ENCODE assay signal across 10 mouse cellular contexts in the genomic region with DNA sequence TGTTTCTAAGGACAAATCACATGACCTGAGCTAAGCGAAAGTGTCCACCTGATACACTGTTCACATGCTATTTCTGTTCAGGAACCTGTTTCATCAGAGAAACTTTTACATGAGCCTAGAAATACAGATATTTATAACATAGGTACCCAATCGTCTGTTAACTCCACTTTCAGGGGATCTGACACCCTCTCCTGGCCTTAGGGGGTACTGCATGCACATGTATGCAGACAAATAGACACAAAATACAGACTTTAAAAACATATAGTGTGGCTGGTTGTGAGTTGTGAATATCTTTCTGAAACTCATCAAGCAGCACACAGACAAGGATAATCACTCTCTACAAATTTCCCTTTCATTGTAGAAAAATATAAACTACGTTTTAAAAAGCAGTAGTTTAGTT.
DNase-seq lines count a peak whose midpoint lies in the region; ATAC-seq and TF ChIP-seq lines count a peak whose summit lies in the region.
"Had no signal": no experiment of that assay in that cellular context is flagged by ENCODE, and none has a peak within 500 bp of the region (broad histone marks: within the 10 kb centered on the region; RNA-seq: fewer than 3 reads in every experiment).

No protein-coding gene starts in this region.

- no peak overlapping the region for H3K9ac ChIP-seq in forebrain, postnatal 0 days
- H3K9ac ChIP-seq in ES-E14 (ENCODE audit: insufficient read depth, low read depth, low read length, poor library complexity, severe bottlenecking), result no peak overlapping the region
- H3K9ac ChIP-seq in embryonic facial prominence, embryonic 11.5 days (replicated peaks; ENCODE audit: low read length), result no peak overlapping the region
- H3K9ac ChIP-seq: hindbrain, embryonic 15.5 days; neural tube, embryonic 13.5 days had no signal

- ATAC-seq in forebrain, postnatal 0 days, result no peak
- no peak for ATAC-seq in embryonic facial prominence, embryonic 11.5 days (replicated peaks; ENCODE audit: insufficient number of reproducible peaks, low FRiP score, low TSS enrichment, low read depth)

- no peak overlapping the region for H3K27ac ChIP-seq in forebrain, postnatal 0 days (ENCODE audit: low read depth, low read length)
- H3K27ac ChIP-seq in forebrain, embryonic 10.5 days, result no peak overlapping the region
- H3K27ac ChIP-seq in ES-E14 (ENCODE audit: insufficient read depth, low read depth, low read length, poor library complexity, severe bottlenecking), result no peak overlapping the region
- H3K27ac ChIP-seq in embryonic facial prominence, embryonic 11.5 days (replicated peaks; ENCODE audit: low read depth, low read length), result no peak overlapping the region
- H3K27ac ChIP-seq: hindbrain, embryonic 15.5 days; neural tube, embryonic 13.5 days had no signal

- DNase-seq in forebrain, postnatal 0 days, result peak; percentile 58
- no peak for DNase-seq in forebrain, embryonic 10.5 days (ENCODE audit: extremely low spot score, low spot score)
- peak; percentile 44 for DNase-seq in left cerebral cortex, postnatal 4 days
- DNase-seq in left cerebral cortex, postnatal 25 days (ENCODE audit: low spot score in 2 of 2), result no peak
- no peak for DNase-seq in ES-E14 (ENCODE audit: low read depth, low spot score)
- peak; percentile 37 for DNase-seq in embryonic facial prominence, embryonic 11.5 days (ENCODE audit: low spot score)
- DNase-seq in ovary, adult 18-20 months (ENCODE audit: low spot score), result no peak
- DNase-seq in thymus, postnatal 10 days (ENCODE audit: low spot score in 2 of 2), result no peak

- H3K9me3 ChIP-seq in forebrain, postnatal 0 days (ENCODE audit: low read length), result no peaks in the 10 kb centered on the region
- H3K9me3 ChIP-seq in forebrain, embryonic 10.5 days, result no peaks in the 10 kb centered on the region
- H3K9me3 ChIP-seq in ES-E14 (ENCODE audit: control insufficient read depth, insufficient read depth, low read depth, low read length), result no peaks in the 10 kb centered on the region
- H3K9me3 ChIP-seq in embryonic facial prominence, embryonic 11.5 days (replicated peaks; ENCODE audit: control insufficient read depth, low read length), result no peaks in the 10 kb centered on the region
- H3K9me3 ChIP-seq: hindbrain, embryonic 15.5 days; neural tube, embryonic 13.5 days had no signal

- intact Hi-C loops in left cerebral cortex, postnatal 4 days (cut with DNase I), result loop anchor here (10.0 kb wide), 1 partner anchor 285 kb away; the partner anchor contains the start of gene Lhfp
- intact Hi-C loops in left cerebral cortex, postnatal 25 days (cut with DNase I), result loop anchor here (5.0 kb wide), 1 partner anchor 292 kb away; no protein-coding TSS in a partner anchor

- no peak overlapping the region for H3K4me3 ChIP-seq in forebrain, postnatal 0 days (ENCODE audit: low read depth, low read length)
- H3K4me3 ChIP-seq in forebrain, embryonic 10.5 days, result no peak overlapping the region
- H3K4me3 ChIP-seq in ES-E14 (ENCODE audit: insufficient read depth in 1 of 2, low read depth in 1 of 2, low read length in 2 of 2, poor library complexity in 1 of 2, severe bottlenecking in 1 of 2), result no peak overlapping the region
- H3K4me3 ChIP-seq in embryonic facial prominence, embryonic 11.5 days (ENCODE audit: low read depth, low read length), result no peak overlapping the region
- H3K4me3 ChIP-seq: hindbrain, embryonic 15.5 days; neural tube, embryonic 13.5 days had no signal

- TF ChIP-seq CTCF in forebrain, postnatal 0 days (IDR thresholded peaks at IDR 0.05; ENCODE audit: low read depth), result peak; percentile 77

- WGBS in forebrain, postnatal 0 days, result 51% methylated on average over 3 of the region's 3 CpGs
- 72% methylated on average over 3 of the region's 3 CpGs for WGBS in forebrain, embryonic 10.5 days
- WGBS in embryonic facial prominence, embryonic 11.5 days, result 61% methylated on average over 3 of the region's 3 CpGs

- no peaks in the 10 kb centered on the region for H3K27me3 ChIP-seq in forebrain, postnatal 0 days (ENCODE audit: insufficient read depth, low read length)
- no peaks in the 10 kb centered on the region for H3K27me3 ChIP-seq in forebrain, embryonic 10.5 days (ENCODE audit: poor library complexity, severe bottlenecking)
- H3K27me3 ChIP-seq in embryonic facial prominence, embryonic 11.5 days (ENCODE audit: control insufficient read depth, insufficient read depth, low read length), result no peaks in the 10 kb centered on the region
- H3K27me3 ChIP-seq: hindbrain, embryonic 15.5 days; neural tube, embryonic 13.5 days had no signal

- in situ Hi-C loops in ES-E14 (cut with MboI; ENCODE audit: low sequenced_read_pairs in 2 of 2, unreplicated experiment in 2 of 2), result no loop called here

- no peaks in the 10 kb centered on the region for H3K36me3 ChIP-seq in forebrain, postnatal 0 days (ENCODE audit: insufficient read depth)
- H3K36me3 ChIP-seq in forebrain, embryonic 10.5 days (replicated peaks), result no peaks in the 10 kb centered on the region
- H3K36me3 ChIP-seq in ES-E14 (ENCODE audit: control insufficient read depth, insufficient read depth, low read length, poor library complexity, severe bottlenecking), result no peaks in the 10 kb centered on the region
- H3K36me3 ChIP-seq in embryonic facial prominence, embryonic 11.5 days (replicated peaks; ENCODE audit: control insufficient read depth, insufficient read depth, low read depth, low read length), result no peaks in the 10 kb centered on the region
- H3K36me3 ChIP-seq: hindbrain, embryonic 15.5 days; neural tube, embryonic 13.5 days had no signal

- no peak overlapping the region for H3K4me2 ChIP-seq in forebrain, postnatal 0 days (ENCODE audit: low read depth)
- no peak overlapping the region for H3K4me2 ChIP-seq in embryonic facial prominence, embryonic 11.5 days (ENCODE audit: low read depth, low read length)
- H3K4me2 ChIP-seq: hindbrain, embryonic 15.5 days; neural tube, embryonic 13.5 days had no signal

- peaks cover 10% of the 10 kb centered on the region; the same call in 1 of the 2 replicates for H3K4me1 ChIP-seq in forebrain, postnatal 0 days (ENCODE audit: insufficient read depth)
- H3K4me1 ChIP-seq in forebrain, embryonic 10.5 days, result peaks cover 8% of the 10 kb centered on the region
- H3K4me1 ChIP-seq in ES-E14 (ENCODE audit: control insufficient read depth in 2 of 2, insufficient read depth in 2 of 2, low read length in 2 of 2, poor library complexity in 1 of 2), result no peaks in the 10 kb centered on the region
- H3K4me1 ChIP-seq in embryonic facial prominence, embryonic 11.5 days (ENCODE audit: control insufficient read depth, insufficient read depth, low read length), result no peaks in the 10 kb centered on the region

TF ChIP-seq in ES-E14, 5 proteins besides CTCF, POLR2A, EP300 and RAD21:
- no peak for TF ChIP-seq CHD2 (IDR thresholded peaks at IDR 0.05; ENCODE audit: low read depth, low read length)
- peak; percentile 63; the same call in 1 of the 2 replicates for TF ChIP-seq ZC3H11A (IDR thresholded peaks at IDR 0.05; ENCODE audit: borderline replicate concordance, low read depth, low read length)

Comparison
In these comparisons a context has a peak if more than half of its experiments do, and no peak if none do; other contexts are left out.
1. DNase-seq: peak in forebrain, postnatal 0 days (single experiment), left cerebral cortex, postnatal 4 days (single experiment) and embryonic facial prominence, embryonic 11.5 days (single experiment); none in forebrain, embryonic 10.5 days (single experiment), left cerebral cortex, postnatal 25 days (0 of 2), ES-E14 (single experiment), ovary, adult 18-20 months (single experiment) and thymus, postnatal 10 days (0 of 2).